Mouse (Mus musculus) adrenal gland, adult 8-10 months (tissue): ENCODE data around the gene Timm8a2. TPM values are rescaled to one million over a fixed set of nuclear protein-coding genes. Genes with fewer than 3 reads are reported as not detected.
A peak's percentile ranks its signal among the peaks of the same experiment; 100 is the strongest.
"Not testable (repeated sequence)": the region's sequence is repeated elsewhere in the genome, so short reads cannot be mapped to it uniquely, and the experiment has no call there.

ENCODE experiments used
- DNase-seq: peaks from one replicate; pipeline ENCODE4 v3.0.0; 2022
- total RNA-seq, 4 experiments: library from RNA; stranded (reverse); gene quantifications; 2 replicates each; pipeline ENCODE4 v1.2.4; 2022

The Timm8a2 gene
- total RNA-seq, 4 experiments from 2014 or later, result not detected

- no peak for DNase-seq
Measured at GRCm38 (mm10) chr14:122061376-122061775, 26.9 kb downstream of the Timm8a2 start.

- DNase-seq, result no peak
Measured at GRCm38 (mm10) chr14:122062411-122063090, 28.1 kb downstream of the Timm8a2 start.

GRCm38 (mm10) chr14:122063599-122063998 is 29.1 kb downstream of the Timm8a2 start:
- DNase-seq, result no peak

- DNase-seq, result peak; percentile 15
Measured at GRCm38 (mm10) chr14:122064519-122064918, 30.0 kb downstream of the Timm8a2 start.

GRCm38 (mm10) chr14:122066243-122066642 is 31.8 kb downstream of the Timm8a2 start:
- DNase-seq, result no peak

- DNase-seq, result not testable (repeated sequence)
Measured at GRCm38 (mm10) chr14:122068036-122068435, 33.6 kb downstream of the Timm8a2 start.

- no peak for DNase-seq
Measured at GRCm38 (mm10) chr14:122068801-122069695, 34.6 kb downstream of the Timm8a2 start.

GRCm38 (mm10) chr14:122069948-122070347 is 35.5 kb downstream of the Timm8a2 start:
- no peak for DNase-seq

- no peak for DNase-seq
Measured at GRCm38 (mm10) chr14:122073422-122073821, 38.9 kb downstream of the Timm8a2 start.

GRCm38 (mm10) chr14:122074360-122074759 is 39.9 kb downstream of the Timm8a2 start:
- no peak for DNase-seq

GRCm38 (mm10) chr14:122075485-122076200 is 41.2 kb downstream of the Timm8a2 start:
- DNase-seq, result no peak

GRCm38 (mm10) chr14:122077017-122077416 is 42.5 kb downstream of the Timm8a2 start:
- DNase-seq, result no peak

GRCm38 (mm10) chr14:122079428-122079827 is 45.0 kb downstream of the Timm8a2 start:
- DNase-seq, result peak; percentile 18

GRCm38 (mm10) chr14:122079921-122080320 is 45.4 kb downstream of the Timm8a2 start:
- no peak for DNase-seq

GRCm38 (mm10) chr14:122081308-122081707 is 46.8 kb downstream of the Timm8a2 start:
- DNase-seq, result no peak

- DNase-seq, result no peak
Measured at GRCm38 (mm10) chr14:122083499-122083898, 49.0 kb downstream of the Timm8a2 start.

- DNase-seq, result no peak
Measured at GRCm38 (mm10) chr14:122087956-122088355, 53.5 kb downstream of the Timm8a2 start.

Other genes starting within 250 kb of the Timm8a2 start
- 10 to 100 TPM; 26.1 to 41.7 (median 33.0) TPM for gene Dock9, start 236.8 kb upstream of the Timm8a2 start, total RNA-seq
- gene Ubac2, start 156.1 kb upstream of the Timm8a2 start, total RNA-seq, result 10 to 100 TPM; 32.8 to 43.5 (median 39.2) TPM
- under 1 TPM; 0.22 to 0.52 (median 0.45) TPM for gene Gpr18, start 118.9 kb upstream of the Timm8a2 start, total RNA-seq
- 1 to 10 TPM in 3 of 4 experiments, under 1 TPM in 1; 0.80 to 2.2 (median 1.4) TPM for gene Gpr183, start 69.5 kb upstream of the Timm8a2 start, total RNA-seq
- gene Tm9sf2, start 72.4 kb downstream of the Timm8a2 start, total RNA-seq, result 100 to 1,000 TPM; 156 to 193 (median 181) TPM
- 10 to 100 TPM; 49.7 to 81.2 (median 66.3) TPM for gene Clybl, start 147.0 kb downstream of the Timm8a2 start, total RNA-seq